Mouse (Mus musculus): ENCODE measurements around the gene Cyb561d2.
"Not testable (repeated sequence)": the region's sequence is repeated elsewhere in the genome, so short reads cannot be mapped to it uniquely, and the experiment has no call there.

The Cyb561d2 gene

DNA sequence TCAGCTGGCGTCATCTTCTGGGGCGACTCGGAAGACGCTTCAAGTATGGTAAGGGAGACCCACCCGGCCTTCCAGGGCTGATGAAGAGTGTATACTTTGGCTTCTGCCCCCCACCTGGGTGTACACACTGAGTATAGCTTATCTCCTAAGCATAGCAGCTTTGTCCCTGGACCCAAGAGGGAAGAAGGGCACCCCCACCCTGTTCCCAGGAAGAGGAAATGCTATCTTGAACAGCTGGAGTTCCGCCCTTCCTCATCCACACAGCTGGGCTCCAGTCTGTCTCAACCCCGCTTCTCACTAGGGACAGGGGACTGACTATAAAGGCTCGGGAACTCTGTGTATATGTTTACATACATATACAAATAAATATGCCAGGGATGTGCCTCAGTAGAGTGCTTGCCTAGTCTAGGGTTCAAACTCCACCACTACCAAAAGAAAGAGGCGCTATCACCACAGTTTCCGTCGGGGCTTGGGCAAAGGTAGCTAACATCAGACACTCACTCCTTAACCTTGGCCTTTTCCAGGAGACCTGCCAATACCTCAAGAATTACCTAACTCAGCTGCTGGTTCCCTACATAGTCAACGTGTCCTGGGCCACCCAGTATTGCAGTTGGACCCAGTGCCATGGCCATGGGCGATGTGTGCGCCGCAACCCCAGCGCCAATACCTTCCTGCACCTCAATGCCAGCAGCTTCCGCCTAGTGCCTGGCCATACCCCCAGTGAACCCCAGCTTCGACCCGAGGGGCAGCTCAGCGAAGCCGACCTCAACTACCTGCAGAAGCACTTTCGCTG lies 29.7 kb upstream of the Cyb561d2 start:
- no peak for DNase-seq

DNA sequence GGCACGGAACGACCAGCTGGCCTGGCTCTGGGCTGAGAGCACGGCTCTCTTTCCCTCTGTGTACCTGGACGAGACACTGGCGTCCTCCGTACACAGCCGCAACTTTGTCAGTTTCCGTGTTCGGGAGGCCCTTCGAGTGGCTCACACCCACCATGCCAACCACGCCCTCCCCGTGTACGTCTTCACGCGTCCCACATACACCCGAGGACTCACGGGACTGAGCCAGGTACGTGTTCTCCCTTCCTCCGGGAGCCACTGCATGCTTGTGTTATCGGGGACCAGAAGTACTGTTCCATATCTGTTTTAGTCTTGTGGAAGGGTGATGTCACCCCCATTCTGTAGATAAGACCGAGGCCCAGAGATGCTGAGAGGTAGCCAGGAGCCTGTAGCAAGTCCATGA lies 28.9 kb upstream of the Cyb561d2 start:
- no peak for DNase-seq

DNA sequence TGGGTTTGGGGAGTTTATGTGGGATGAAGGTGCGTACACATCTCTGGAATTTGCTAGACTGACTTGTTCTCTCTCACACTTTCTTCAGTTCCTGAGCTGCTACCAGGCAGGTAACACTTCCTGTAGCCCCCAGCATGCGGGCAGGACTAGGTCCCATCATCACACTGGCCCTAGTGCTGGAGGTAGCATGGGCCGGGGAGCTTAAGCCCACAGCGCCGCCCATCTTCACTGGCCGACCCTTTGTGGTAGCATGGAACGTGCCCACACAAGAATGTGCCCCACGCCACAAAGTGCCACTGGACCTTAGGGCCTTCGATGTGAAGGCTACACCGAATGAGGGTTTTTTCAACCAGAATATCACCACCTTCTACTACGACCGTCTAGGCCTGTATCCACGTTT lies 28.0 kb upstream of the Cyb561d2 start:
- DNase-seq: no peak

DNA sequence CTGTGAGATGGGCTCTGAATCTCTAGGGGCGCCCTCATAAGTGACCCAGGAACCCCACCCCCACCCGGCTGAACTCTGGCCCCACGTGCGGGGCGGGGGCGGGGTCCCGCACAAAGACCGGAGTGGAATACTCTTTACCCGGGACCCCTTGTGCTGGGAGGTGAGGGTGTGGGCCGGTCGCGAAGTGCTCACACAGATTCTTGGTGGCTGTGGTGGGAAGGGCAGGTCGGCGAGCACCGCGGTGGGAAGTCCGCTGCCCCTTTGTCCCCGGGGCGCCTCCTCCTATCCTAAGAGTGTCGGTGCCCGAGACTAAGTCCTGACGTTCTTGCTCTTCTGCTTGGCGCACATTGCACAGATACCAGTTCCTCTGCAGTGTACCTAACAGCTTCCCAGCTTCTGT lies 27.3 kb upstream of the Cyb561d2 start:
- DNase-seq: no peak

DNA sequence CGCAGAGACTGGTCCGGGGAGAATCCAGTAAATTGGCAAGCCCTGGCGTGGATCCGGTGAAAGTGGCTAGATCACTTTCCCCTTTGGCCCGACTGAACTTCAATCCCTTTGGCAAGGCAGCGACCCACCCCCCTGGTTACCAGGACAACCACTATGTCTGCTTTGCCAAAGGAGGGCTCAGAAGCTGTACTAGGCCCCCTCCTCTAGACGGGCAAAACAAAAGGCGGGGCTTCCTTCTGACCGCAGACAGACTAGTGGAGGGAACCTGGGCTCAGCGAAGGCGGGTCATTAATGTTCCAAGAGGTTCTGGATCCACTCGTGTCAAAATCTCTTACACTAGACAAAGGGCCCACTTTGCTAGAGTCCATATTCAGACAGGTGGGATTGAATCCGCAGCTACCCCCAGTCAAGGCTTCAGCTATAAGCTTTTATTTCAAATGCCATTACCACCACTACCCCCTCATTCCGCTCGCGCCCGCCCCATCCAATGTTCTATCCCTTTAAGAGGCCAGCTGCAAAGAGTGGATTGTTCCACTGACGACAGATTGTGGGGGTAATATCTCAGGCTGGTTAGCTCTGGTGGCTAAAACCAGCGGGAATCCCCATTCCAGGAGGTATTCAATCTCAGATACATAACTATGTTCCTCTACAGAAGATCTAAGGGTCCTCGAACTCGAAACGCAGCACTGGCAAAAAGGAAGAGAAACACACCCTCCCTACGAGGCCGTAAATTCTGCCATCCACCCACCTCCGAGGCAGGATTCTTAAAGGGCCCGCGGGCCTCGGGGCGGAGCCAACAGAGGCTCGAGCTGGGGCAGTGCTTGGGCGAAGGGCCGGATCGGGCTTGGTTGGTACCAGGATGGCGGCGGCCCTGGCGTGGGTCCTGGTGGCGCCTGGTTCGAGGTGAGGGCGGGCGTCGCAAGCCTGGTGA lies 26.6 kb upstream of the Cyb561d2 start:
- peak; percentile 75 to 78 for DNase-seq

DNA sequence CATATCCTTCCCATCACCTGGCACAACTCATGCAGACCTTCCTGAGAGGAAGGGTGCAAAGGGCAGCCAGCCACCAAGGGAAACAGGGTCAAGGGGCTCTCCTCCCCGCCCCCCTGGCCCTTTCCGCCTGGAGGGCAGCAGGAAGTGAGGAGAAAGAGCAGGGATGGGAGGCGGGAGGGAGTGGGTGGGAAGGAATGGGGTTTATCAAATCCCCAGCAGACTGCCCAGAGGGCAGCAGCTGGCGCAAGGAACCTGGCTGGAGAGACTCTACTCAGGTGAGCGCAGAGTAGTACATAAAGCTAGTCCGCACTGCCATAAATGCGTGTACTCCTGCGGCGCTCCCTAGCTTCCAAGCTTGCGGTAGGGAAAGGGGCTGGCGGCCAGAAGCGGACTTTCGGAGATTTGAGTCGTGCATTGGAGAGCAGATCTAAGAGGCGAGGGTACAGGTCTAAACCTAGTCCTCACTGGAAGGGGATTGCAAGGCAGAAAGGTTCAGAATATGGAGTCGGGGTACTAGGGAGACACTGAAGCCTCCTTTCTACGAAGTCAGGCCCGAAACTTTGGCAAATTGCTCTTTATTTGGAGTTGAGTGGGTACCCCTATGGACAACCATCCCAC lies 25.8 kb upstream of the Cyb561d2 start, which contains the start of gene Hyal2:
Gene Hyal2 (plus strand): TSS at position 244 of the 618 bp plus-strand sequence.
- no peak for DNase-seq

DNA sequence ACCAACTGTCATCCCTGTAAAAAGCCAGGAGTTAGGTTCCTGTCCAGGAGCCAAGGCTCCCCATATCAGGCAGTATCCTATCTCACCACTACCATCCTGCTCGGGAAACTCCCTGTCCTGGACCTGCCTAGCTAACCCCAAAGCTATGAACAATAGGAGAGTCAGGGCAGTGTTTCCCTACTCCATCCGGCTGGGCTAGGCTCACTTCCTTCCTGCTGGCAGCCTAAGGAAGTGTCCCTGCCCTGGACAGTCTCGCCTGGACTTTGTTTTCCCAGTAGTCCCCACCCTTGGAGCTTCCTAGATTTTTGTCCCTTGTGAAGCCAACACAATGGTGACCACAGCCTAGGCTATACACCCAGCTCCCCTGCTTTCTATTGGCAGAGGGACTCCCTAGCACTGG lies 24.9 kb upstream of the Cyb561d2 start:
- no peak for DNase-seq

DNA sequence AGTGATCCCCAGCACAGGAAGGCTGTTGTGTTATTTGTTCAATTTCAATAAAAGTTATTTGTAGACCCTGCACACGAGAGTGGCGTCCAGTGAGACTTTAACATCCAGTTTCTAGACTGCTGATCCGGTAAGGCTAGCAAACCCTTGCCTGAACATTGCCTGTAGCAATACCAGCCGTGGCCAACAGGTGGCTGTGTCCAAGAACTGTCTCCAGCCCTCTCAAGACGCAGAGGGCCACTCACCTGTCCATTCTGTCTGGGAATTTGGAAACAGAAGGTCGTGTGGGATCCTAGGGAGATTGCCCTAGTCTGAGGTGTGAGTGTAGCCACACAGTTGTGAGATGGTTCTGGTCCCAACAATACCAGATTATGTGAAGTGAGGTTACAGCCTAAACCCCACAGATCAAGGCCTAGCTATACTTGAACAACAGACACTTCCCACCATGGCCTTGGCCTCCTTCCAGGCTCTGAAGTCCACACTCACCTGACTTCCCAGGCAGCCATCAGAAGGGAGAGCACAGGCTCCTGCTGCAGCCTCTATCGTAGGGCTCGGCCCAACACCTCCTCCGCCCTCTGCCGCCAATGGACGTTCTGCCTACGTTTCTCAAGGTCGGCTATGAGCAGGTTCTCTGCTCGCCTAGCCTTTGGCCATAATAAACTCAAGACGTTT lies 24.2 kb upstream of the Cyb561d2 start:
- peak; percentile 83 to 86 for DNase-seq

DNA sequence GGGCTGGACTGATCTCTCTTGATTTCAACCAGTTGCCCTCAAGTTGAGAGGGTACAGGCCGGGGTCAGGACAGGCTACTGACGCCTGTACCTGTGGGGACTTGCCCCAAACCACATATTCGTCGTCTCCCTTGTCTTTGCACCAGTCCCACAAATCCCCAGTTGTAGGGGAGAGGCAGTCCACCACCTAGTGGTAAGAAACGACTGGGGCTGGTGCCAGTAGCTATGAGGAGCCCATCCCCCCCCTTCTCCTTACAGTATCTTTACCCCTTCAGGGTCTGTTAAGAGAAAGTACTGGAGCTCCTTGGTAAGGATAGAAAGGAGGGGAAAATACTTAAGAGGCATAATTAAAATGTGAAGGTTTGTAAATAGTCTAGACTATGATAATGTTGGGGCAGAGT lies 23.6 kb upstream of the Cyb561d2 start:
- DNase-seq: not testable (repeated sequence)

DNA sequence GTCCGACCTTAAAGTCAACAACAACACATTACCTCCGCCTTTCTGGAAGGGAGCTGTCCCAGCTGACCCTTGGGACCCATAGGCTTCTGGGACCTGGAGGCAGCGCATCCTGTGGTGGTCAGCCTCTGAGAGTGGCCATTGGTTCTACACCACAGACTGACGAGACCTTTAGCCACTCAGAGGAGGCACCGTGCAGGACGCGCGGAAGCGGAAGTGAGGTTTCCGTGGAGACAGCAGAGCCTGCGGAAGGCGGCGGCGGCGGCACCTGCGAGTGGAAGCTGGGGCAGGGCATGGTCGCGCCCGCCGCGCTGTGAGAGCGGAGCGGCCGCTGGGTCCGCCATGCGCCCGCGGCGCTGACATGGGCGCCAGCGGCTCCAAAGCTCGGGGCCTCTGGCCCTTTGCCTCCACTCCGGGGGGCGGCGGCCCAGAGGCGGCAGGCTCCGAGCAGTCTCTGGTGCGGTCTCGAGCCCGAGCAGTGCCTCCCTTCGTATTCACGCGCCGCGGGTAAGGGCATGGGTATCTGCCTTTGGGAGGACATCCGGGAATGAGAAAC lies 21.1 kb upstream of the Cyb561d2 start, which contains the start of gene Tusc2:
Gene Tusc2 (plus strand): TSS at position 227 of the 553 bp plus-strand sequence.
- peak; percentile 94 to 95 for DNase-seq

DNA sequence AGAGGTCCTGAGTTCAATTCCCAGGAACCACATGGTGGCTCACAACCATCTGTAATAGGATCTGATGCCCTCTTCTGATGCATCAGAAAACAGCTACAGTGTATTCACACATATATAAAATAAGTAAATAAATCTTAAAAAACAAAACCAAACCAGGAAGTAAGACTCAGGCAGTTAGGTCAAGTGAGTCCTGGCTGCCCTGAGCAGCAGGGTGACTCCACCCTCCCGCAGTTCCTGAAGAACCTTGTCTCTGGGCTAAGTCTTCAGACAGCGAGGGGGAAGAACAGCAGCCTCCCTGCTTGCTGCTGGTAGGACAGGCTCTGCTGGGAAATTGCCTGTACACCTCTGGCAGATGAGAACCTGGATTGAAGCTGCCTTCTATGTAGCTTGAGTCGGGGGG lies 14.4 kb upstream of the Cyb561d2 start:
- no peak for DNase-seq

DNA sequence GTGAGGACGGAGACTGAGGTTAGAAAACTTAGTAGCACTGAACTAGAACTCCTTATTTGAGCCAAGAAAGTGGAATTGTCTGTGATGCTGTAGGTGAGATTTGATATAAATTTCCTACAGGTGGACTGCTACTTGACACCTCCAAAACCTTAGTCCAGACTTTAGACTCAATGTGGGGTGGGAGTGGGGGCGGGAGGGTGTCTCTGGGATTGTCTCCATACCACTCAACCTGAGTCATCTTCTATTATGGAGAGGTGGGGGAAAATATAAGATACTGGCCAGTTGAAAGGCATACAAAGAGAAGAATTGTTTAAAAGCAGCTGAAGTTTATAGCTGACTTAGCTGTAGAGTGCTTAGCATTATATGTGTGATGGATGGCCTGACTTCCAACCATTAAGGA lies 13.7 kb upstream of the Cyb561d2 start:
- DNase-seq: no peak

DNA sequence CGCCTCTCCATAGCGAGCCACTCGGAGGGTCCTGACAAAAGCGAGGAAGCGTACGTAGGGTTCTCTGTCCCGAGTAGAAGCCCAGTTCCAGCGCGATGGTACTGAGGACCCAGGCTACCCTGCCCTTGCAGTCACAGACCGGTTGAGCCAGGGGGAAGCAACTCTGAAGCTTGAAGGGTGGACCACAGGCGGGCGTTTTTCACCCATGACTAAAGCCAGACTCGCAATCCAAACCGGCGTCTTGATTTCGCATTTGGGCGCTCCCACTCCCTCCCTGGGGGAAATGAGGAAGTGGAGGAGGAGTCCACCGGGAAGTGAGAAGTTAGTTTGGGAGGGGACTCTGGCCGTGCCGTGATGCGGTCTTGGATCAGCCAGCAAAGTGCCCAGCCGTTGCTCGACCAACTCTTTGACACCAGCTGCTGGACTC lies 13.1 kb upstream of the Cyb561d2 start:
- no peak for DNase-seq

DNA sequence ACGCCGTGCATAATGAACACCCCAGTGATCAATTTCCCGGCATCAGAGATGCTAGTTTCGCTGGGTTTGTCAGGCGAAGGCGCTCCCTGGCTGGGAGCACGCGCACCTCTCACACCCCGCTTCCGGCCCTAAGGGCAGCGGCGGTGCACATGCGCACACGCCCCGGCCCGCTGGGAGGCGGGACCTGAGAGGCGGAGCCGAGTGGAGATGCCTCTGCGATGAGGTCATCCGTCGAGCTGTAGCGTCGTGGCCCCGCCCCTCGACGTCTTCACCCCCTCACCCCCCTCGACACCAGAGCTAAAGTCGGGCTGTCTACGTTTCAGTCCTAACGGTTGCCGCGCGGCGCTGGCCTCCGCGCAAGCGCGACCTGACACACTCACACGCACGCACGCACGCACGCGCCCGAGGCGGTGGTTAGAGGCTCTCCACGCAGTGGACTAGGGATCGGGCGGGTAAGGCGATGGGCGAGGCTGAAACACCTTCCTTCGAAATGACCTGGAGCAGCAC lies 12.4 kb upstream of the Cyb561d2 start:
- peak; percentile 92 to 95 for DNase-seq

DNA sequence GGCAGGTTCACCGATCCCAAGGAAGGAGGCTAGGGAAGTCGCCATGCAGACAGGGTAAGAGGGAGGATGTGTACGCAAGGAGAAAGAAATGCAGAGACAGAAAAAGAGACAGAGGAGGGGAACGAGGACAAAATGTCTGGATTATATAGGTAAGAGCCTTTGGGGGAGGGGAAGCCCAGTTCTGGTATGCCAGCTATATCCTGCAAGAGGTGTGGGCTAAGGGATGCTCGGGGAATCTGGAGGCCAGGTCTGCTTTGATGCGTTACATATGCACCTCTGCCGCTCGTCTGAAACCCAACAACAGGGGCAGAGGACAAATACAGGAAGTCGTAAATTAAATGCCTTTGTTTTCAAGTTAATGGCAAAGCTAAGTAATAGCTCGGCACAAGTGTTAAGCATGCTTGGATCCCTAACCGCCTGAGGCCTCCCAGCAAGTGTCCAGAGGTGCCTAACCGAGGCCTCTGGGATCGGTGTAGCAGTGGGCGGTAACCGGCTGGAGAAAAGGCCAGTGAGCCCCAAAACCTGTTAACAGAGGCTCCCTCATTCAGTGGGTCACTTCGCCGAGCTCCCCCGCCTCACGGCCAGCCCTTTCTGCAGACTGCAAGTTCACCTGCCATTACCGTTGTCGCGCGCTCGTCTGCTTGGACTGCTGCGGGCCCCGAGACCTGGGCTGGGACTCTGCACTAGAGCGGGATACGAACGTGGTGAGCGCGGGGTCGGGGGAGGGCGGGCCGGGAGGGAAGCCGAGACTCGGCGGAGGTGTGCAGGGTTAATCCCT lies 11.7 kb upstream of the Cyb561d2 start:
- peak; percentile 51 to 58 for DNase-seq

DNA sequence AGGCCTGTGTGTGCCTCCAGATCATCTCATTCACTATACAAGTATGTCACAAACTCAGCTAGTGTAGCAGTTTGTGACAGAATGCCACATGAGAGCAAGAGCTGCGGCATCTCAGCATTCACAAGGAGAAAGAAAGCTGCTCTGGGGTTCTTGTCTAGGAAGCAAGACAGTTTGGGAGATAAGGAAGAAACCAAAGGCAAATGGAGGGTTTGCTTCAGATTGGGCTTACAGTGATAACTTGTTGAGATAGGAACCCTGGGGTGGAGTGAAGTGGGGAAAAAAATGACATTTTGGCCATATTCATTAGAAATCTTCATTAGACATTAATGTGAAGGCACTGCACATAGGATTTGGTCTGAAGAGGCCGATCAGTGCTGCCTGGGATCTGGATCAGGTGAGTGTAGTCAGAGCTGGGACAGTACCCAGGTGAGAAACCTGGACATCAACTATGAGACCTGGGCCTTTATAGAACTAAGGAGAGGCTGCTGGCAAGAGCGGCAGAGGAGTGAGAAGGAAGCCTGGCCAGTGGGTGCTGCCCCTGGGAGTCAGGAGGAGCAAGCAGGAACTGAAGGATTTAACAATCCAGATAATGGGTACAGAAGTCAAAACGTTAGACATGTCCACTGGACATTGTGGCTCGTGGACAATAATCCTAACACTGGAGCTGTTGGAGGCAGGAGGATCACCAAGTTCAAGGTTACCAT lies 10.8 kb upstream of the Cyb561d2 start:
- DNase-seq: no peak

DNA sequence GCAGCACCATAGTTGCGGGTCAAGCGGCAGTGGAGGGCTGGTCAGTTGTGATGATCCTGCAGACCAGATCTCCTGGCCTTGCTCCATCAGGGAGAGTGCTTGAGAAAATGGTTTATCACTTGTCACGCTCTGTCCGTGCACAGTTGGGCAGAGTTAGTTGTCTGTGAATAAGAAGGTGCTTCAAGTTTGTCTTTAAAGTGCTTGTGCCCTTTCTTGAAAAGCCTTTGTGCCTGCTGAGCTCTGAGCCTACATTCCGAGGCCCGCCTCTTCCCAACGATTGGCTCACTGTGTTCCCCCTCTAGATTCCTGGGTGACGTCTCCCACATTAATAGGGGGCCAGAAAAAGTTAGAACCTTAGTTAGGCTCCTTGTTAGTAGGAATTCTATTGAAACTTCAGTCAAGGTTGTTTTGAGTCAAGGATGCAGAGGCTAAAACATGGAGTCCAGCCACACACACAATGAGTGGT lies 9.9 kb upstream of the Cyb561d2 start:
- no peak for DNase-seq

DNA sequence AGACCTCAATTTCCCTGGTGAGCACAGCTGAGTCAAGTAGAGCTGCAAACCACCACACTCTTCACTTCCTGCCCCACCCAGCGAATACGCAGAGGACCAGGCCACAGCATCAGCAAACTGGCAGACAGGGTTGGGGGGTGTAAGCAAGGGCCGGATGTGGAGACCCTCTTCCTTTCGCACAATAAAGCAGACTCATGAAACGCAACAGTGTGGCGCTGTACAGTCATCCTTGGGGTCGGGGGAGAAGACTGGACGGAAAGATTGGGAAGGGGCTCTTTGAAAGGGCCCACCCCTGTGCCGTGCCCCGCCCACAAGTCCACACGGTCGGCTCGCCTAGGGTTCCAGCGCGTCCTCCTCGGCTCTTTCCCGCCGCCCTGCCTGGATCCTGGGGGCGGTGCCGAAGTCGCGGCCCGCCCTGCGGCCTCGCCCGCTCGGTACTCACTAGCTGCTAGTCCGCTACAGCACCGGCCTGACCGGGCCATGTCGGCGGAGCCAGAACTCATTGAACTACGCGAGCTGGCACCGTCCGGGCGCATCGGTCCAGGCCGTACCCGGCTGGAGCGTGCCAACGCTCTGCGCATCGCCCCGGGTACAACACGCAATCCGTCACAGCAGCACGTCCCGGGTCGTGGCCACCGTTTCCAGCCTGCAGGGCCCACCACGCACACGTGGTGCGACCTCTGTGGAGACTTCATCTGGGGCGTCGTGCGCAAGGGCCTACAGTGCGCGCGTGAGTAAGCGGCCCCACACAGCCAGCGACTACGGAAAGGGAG lies 9.3 kb upstream of the Cyb561d2 start, which contains the start of gene Rassf1:
Gene Rassf1 (plus strand): TSS at position 439 of the 773 bp plus-strand sequence.
- peak in 1 of 2 experiments; percentile 39 for DNase-seq

DNA sequence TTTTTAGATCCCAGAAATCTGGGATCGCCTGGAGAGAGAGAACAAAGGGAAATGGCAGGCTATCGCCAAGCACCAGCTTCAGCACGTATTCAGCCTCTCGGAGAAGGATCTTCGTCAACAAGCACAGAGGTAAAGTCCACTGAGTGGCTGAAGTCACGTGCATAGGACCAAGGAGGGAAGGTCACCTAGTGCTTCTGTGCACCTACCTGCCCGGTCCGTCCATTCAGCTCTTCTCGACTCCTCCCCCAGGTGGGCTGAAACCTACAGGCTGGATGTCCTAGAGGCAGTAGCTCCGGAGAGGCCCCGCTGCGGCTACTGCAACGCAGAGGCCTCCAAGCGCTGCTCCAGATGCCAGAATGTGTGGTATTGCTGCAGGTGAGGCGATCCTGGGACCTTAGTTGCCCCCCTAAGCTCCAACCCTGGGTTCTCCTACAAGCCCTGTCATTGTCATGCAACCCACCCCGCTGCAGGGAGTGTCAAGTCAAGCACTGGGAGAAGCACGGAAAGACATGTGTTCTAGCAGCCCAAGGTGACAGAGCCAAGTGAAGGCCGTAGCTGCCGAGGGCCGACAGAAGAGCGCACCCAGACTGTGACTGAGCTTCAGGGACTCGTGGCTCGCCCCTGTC lies 8.6 kb upstream of the Cyb561d2 start:
- DNase-seq: no peak

All from cerebellum, postnatal 36 days (tissue).